Mouse (Mus musculus) brain, adult 2 months (tissue): ENCODE data around the gene Hspa4.
A peak's percentile ranks its signal among the peaks of the same experiment; 100 is the strongest.

Experiments
- DNase-seq: peaks from one replicate; pipeline ENCODE4 v3.0.0; 2011; ENCODE audit warnings: low read depth, low spot score

Gene Hspa4

GRCm38 (mm10) chr11:53252186-53253119 lies 47.8 kb downstream of the Hspa4 start:
- DNase-seq = no peak

GRCm38 (mm10) chr11:53250796-53251195 lies 49.5 kb downstream of the Hspa4 start:
- no peak for DNase-seq

- no peak for DNase-seq
Observed at GRCm38 (mm10) chr11:53249686-53250085, 50.6 kb downstream of the Hspa4 start.

- no peak for DNase-seq
Observed at GRCm38 (mm10) chr11:53245561-53245960, 54.7 kb downstream of the Hspa4 start.

- no peak for DNase-seq
Observed at GRCm38 (mm10) chr11:53243199-53243598, 57.1 kb downstream of the Hspa4 start.

- no peak for DNase-seq
Observed at GRCm38 (mm10) chr11:53233590-53233989, 66.7 kb downstream of the Hspa4 start.

GRCm38 (mm10) chr11:53231836-53232235 lies 68.4 kb downstream of the Hspa4 start:
- DNase-seq = peak; percentile 69

GRCm38 (mm10) chr11:53229011-53229410 lies 71.2 kb downstream of the Hspa4 start:
- peak; percentile 85 for DNase-seq

- DNase-seq = no peak
Observed at GRCm38 (mm10) chr11:53210876-53211275, 89.4 kb downstream of the Hspa4 start.
